Mouse (Mus musculus): Measurements from ENCODE around the gene Ngly1. TPM values are rescaled to one million over a fixed set of nuclear protein-coding genes. Genes with fewer than 3 reads are reported as not detected.

Gene Ngly1
- polyA plus RNA-seq, 1 experiment from 2014 or later: 18.0 TPM

Other genes starting within 250 kb of the Ngly1 start
- 1.4 and 3.0 TPM in 2 replicates for gene Oxsm, start 528 bp downstream of the Ngly1 start, polyA plus RNA-seq (2016; fragmentation: Nextera tagmentation; extraction: Ambion mirVana)
- 39.3 and 49.6 TPM in 2 replicates for gene Top2b, start 115.9 kb downstream of the Ngly1 start, polyA plus RNA-seq (2016; fragmentation: Nextera tagmentation; extraction: Ambion mirVana)

Measured in heart, embryonic 10.5 days (tissue).